In the genomic region with DNA sequence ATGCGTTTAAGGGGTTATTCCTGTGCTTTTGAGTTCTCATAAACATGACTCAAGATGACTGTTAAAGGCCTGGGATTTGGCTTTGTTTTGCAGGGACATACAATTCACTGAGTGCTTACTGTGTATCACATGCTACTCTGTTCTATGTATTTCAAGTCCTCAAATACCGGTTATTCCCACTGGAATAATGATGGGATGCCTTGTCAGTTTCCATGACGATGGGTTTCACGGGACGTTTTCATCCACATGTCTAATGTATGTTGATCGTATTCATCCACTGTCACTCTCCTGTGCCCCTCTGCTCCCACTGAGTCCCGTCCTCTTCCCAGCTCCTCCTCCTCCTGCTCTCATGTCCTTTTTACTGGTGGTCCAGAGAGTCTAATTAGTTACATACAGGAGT, we compare ENCODE assay signal across 25 mouse cellular contexts.
"Had no signal": no experiment of that assay in that cellular context is flagged by ENCODE, and none has a peak within 500 bp of the region (broad histone marks: within the 10 kb centered on the region; RNA-seq: fewer than 3 reads in every experiment).

No protein-coding gene starts in this region.

- DNase-seq: kidney, adult 11 months; kidney, adult 8-10 months; kidney, postnatal 10 days; kidney, postnatal 36 days; layer of hippocampus, adult 9-11 months; liver; lung, adult 18-20 months; lung, postnatal 10 days; lung, postnatal 36 days; retina, postnatal 1 day; right cerebral cortex, postnatal 25 days; spleen, adult 18-20 months; thymus, postnatal 36 days had no signal

- H3K36me3 ChIP-seq: intestine, embryonic 15.5 days; kidney, embryonic 15.5 days; limb, embryonic 10.5 days; limb, embryonic 13.5 days; liver, embryonic 12.5 days; liver, embryonic 15.5 days; lung, embryonic 15.5 days; neural tube, embryonic 12.5 days; neural tube, embryonic 15.5 days; stomach, embryonic 15.5 days had no signal

- H3K27ac ChIP-seq: intestine, embryonic 15.5 days; kidney, embryonic 15.5 days; limb, embryonic 13.5 days; liver, embryonic 12.5 days; liver, embryonic 15.5 days; lung, embryonic 15.5 days; neural tube, embryonic 12.5 days; neural tube, embryonic 15.5 days; stomach, embryonic 15.5 days had no signal

- ATAC-seq: intestine, embryonic 15.5 days; liver, embryonic 12.5 days had no signal

- H3K4me2 ChIP-seq: intestine, embryonic 15.5 days; kidney, embryonic 15.5 days; limb, embryonic 13.5 days; liver, embryonic 12.5 days; liver, embryonic 15.5 days; lung, embryonic 15.5 days; neural tube, embryonic 15.5 days; stomach, embryonic 15.5 days had no signal

- H3K4me3 ChIP-seq: intestine, embryonic 15.5 days; kidney, embryonic 15.5 days; limb, embryonic 10.5 days; limb, embryonic 13.5 days; liver, embryonic 12.5 days; liver, embryonic 15.5 days; lung, embryonic 15.5 days; megakaryocyte, embryonic 14.5 days; myocyte; neural tube, embryonic 12.5 days; neural tube, embryonic 15.5 days; stomach, embryonic 15.5 days had no signal

- H3K27me3 ChIP-seq: intestine, embryonic 15.5 days; kidney, embryonic 15.5 days; limb, embryonic 13.5 days; liver, embryonic 12.5 days; liver, embryonic 15.5 days; lung, embryonic 15.5 days; megakaryocyte, embryonic 14.5 days; neural tube, embryonic 12.5 days; neural tube, embryonic 15.5 days; stomach, embryonic 15.5 days had no signal

- H3K9me3 ChIP-seq: intestine, embryonic 15.5 days; kidney, embryonic 15.5 days; limb, embryonic 10.5 days; limb, embryonic 13.5 days; liver, embryonic 12.5 days; liver, embryonic 15.5 days; lung, embryonic 15.5 days; megakaryocyte, embryonic 14.5 days; neural tube, embryonic 12.5 days; neural tube, embryonic 15.5 days; stomach, embryonic 15.5 days had no signal

- H3K9ac ChIP-seq: intestine, embryonic 15.5 days; kidney, embryonic 15.5 days; limb, embryonic 13.5 days; liver, embryonic 12.5 days; liver, embryonic 15.5 days; lung, embryonic 15.5 days; neural tube, embryonic 12.5 days; neural tube, embryonic 15.5 days; stomach, embryonic 15.5 days had no signal
